Mouse (Mus musculus) thymus, postnatal 14 days (tissue): Measurements from ENCODE around the gene Cldnd2.
A peak's percentile ranks its signal among the peaks of the same experiment; 100 is the strongest.

Source experiments
- DNase-seq: peaks from one replicate; pipeline ENCODE4 v3.0.0; 2021

Gene Cldnd2

GRCm38 (mm10) chr7:43448246-43448645, 7.7 kb downstream of the Cldnd2 start:
- DNase-seq: no peak

GRCm38 (mm10) chr7:43449811-43450210, 9.2 kb downstream of the Cldnd2 start:
- no peak for DNase-seq

- DNase-seq: no peak
Measured at GRCm38 (mm10) chr7:43451726-43452125, 11.1 kb downstream of the Cldnd2 start.

DNA sequence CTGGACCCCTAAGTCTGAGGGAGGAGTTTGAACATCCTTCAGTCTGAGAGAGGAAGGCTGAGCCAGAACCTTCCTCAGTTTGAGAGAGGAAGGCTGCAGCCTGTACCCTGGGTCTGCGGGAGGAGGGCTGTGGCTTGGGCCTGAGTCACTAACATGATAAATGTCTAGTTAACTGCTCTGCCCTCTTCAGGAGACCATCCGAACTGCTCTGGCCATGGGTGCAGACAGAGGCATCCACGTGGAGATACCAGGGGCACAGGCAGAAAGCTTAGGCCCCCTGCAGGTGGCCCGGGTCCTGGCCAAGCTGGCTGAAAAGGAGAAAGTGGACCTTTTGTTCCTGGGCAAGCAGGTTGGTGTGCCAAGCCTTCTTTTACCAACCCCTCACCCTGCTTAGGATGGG, 12.0 kb downstream of the Cldnd2 start:
- DNase-seq: peak; percentile 41

GRCm38 (mm10) chr7:43453599-43454355, 13.2 kb downstream of the Cldnd2 start:
- no peak for DNase-seq

DNA sequence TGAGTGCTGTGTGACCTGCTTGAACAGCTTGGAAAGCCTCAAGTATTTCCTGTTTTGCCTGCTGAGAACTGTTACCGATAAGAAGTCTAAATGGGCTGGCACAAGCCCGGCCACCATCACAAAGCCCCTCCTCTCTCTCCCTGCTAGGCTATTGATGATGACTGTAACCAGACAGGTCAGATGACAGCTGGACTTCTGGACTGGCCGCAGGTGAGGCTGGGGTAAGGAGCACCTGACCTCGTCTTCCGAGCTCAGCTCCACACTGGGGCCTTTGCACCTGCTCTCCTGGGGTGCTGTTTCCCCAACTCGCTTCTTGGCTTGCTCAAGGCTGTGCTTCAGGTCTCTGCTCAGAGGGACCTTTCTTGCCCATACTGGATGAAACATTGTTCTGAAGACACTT, 13.8 kb downstream of the Cldnd2 start:
- DNase-seq: no peak

GRCm38 (mm10) chr7:43462851-43463250, 22.3 kb downstream of the Cldnd2 start, which contains the start of gene Vsig10l:
Gene Vsig10l (plus strand): TSS chr7:43463151.
- DNase-seq: no peak

GRCm38 (mm10) chr7:43463976-43464375, 23.4 kb downstream of the Cldnd2 start:
- no peak for DNase-seq

DNA sequence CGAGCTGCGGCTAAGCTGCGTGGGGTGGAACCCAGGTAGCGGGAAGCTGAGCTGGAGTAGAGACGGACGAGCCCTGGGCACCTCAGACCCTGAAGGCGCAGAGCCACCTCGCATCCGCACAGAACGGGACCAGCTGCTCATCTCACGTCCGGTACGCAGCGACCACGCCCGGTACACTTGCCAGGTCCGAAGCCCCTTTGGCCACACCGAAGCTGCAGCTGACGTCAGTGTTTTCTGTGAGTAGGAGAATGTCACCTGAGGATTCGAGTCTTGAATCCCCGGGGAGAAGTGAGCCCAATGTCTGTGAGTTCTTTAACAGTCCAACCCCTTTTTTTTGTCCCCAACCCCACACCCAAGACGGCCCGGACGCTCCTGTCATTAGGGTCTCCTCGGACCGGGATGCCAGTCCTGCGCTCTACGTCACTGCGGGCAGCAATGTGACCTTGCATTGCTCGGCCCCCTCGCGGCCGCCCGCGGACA, 24.3 kb downstream of the Cldnd2 start:
- peak; percentile 14 for DNase-seq

DNA sequence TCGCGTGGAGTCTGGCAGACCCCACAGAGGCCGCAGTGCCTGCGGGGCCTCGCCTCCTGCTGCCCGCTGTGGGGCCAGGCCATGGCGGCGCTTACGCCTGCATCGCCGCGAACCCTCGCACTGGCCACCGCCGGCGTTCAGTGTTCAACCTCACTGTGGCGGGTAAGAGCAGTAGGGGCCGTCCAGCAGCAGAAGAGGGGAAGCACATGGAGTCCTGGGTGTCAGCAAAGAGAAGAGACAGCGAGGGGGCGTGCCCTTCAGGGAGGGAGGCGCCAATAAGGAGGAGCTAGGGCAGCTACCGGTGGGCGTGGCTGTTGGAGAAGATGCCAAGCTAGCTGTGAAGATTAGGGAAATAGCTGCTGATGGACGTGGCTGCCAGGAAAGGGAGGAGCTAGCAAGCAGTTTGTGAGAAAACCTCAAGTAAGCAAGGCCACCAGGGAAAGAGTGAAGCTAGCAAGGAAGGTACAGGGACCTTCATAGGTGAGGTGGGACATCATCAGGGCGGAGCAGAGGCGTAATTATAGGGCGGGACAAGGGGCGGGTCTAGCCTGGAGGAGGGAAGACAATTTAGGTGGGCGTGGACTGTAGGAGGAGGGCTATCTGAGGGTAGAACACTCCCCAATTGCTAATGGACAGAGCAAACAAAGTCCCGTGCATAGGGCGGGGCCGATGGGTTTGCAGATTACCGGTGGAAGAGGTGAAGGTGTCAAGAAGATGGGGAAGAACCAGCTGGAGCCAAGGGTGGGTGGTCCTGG, 24.9 kb downstream of the Cldnd2 start:
- peak; percentile 79 for DNase-seq

- DNase-seq: peak; percentile 86
Measured at GRCm38 (mm10) chr7:43466099-43466694, 25.6 kb downstream of the Cldnd2 start.

- peak; percentile 56 for DNase-seq
Measured at GRCm38 (mm10) chr7:43470373-43470772, 29.8 kb downstream of the Cldnd2 start.

DNA sequence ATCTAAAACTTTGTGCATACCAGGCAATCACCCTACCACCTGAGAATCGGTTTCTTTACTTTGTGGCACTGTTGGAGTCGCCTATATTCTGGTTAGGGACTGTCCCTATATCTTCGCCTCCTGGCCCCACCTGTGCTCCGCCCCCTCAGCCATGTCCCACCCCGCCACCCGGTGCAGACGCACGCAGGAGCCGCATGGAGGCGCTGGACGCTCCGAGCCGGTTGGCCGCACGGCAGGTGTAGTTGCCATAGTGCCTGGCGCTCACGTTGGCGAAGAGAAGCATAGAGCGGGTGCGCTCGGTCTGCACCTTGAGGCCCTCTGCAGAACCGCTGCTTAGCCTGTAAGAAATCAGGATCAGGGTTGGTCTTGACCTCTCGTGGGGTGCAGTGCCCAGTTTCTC, 35.1 kb downstream of the Cldnd2 start:
- DNase-seq: no peak

GRCm38 (mm10) chr7:43476376-43476775, 35.8 kb downstream of the Cldnd2 start:
- no peak for DNase-seq

DNA sequence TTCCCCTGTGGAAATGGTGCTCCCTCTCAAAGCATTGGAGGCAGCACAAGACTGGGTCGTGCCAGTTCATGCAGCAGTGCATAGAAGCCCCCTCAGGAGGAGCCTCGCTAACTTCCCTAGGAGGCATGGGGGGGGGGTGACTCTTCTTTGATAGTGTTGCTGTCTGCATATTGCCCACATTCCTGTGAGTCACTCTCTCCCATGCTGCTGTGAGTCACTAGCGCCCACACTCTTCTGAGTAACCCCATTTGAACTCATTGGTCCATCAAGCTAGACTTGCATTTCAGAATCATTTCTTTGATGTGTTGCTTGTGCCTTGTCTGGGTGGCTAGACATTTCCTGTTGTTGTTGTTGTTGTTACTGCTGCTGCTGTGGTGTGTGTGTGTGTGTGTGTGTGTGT, 40.6 kb downstream of the Cldnd2 start:
- no peak for DNase-seq

GRCm38 (mm10) chr7:43482090-43482716, 41.6 kb downstream of the Cldnd2 start:
- no peak for DNase-seq

- no peak for DNase-seq
Measured at GRCm38 (mm10) chr7:43483236-43483635, 42.7 kb downstream of the Cldnd2 start.

DNA sequence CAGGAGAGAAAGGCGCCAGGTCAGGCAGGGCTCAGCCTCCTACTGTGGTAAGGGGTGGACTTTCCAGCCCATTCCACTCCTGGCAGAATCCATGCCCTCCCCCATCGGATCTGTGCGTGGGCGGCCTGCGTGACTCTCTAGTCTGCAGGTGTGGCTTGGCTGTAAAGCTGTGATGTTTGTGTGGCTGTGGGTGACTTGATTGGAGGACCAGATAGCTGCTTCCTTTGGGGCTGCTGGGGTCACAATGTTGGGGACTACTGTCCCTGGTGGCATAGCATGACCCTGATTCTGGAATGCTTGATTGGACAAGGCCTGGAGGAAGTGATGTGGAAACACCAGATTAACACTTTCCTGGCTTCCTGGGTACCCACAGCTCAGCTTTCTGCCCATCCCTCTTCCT, 48.1 kb downstream of the Cldnd2 start:
- no peak for DNase-seq

DNA sequence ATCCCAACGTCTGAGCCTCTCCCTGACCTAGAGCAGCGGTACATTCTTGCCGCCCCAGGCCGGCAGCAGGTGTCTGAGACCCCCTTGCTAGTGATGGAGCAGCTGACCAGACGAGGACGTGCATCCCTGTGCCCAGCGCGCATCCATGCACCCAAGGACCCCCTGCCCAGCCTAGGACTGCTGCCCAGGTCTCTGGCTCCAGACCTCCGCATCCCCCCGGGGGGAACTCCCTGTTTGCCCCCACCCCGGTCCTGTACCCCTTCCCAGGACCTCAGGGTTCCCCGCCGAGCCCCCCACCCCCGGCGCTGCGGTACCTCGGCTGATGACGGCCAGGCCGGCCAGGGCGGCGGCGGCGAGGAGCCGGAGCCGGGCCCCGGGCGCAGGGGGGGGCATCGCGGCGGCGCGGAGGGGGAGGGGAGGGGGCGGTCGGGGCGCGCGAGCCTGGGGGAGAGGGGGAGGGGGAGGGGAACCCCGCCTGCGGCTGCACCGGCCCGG, 49.1 kb downstream of the Cldnd2 start, which contains the start of gene Iglon5:
TSS of gene Iglon5 (minus strand) at position 445 of the 495 bp plus-strand sequence.
- no peak for DNase-seq

- DNase-seq: no peak
Measured at GRCm38 (mm10) chr7:43490182-43490584, 49.6 kb downstream of the Cldnd2 start.

DNA sequence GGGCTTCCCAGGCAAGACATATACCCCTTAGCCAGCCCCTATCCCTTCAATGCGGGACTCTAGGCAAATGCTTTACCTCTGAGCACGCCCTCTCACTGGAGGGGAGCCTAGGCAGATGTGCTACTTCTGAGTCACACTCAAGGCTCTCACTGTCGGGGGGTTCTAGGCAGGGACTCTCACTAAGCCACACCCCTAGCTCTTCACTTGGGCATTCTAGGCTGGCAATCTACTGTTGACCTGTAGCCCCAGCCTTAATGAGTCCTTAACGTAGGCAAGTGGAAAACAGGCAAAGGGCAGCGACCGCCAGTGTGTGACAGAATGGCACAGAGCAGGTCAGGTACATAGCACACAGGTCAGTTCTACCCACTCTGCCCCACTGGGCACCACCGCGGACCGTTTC, 50.3 kb downstream of the Cldnd2 start:
- no peak for DNase-seq
